Mouse (Mus musculus): ENCODE results near the gene Tctn3.
A peak's percentile ranks its signal among the peaks of the same experiment; 100 is the strongest.
"Not testable (repeated sequence)": the region's sequence is repeated elsewhere in the genome, so short reads cannot be mapped to it uniquely, and the experiment has no call there.

The Tctn3 gene

GRCm38 (mm10) chr19:40625935-40626334, 13.9 kb upstream of the Tctn3 start:
- no peak for DNase-seq (ENCODE audit: low spot score)

- DNase-seq (ENCODE audit: low spot score), result not testable (repeated sequence)
Measured at GRCm38 (mm10) chr19:40621616-40622015, 9.6 kb upstream of the Tctn3 start.

GRCm38 (mm10) chr19:40616021-40616420, 4.0 kb upstream of the Tctn3 start:
- DNase-seq (ENCODE audit: low spot score), result no peak

GRCm38 (mm10) chr19:40614811-40615210, 2.8 kb upstream of the Tctn3 start:
- no peak for DNase-seq (ENCODE audit: low spot score)

- DNase-seq (ENCODE audit: low spot score), result no peak
Measured at GRCm38 (mm10) chr19:40607676-40608075, 4.4 kb downstream of the Tctn3 start.

GRCm38 (mm10) chr19:40605189-40605588, 6.8 kb downstream of the Tctn3 start:
- DNase-seq (ENCODE audit: low spot score), result no peak

- no peak for DNase-seq (ENCODE audit: low spot score)
Measured at GRCm38 (mm10) chr19:40601870-40602269, 10.2 kb downstream of the Tctn3 start.

- DNase-seq (ENCODE audit: low spot score), result not testable (repeated sequence)
Measured at GRCm38 (mm10) chr19:40600846-40601245, 11.2 kb downstream of the Tctn3 start.

GRCm38 (mm10) chr19:40595831-40596230, 16.2 kb downstream of the Tctn3 start:
- no peak for DNase-seq (ENCODE audit: low spot score)

- no peak for DNase-seq (ENCODE audit: low spot score)
Measured at GRCm38 (mm10) chr19:40595231-40595630, 16.8 kb downstream of the Tctn3 start.

- DNase-seq (ENCODE audit: low spot score), result no peak
Measured at GRCm38 (mm10) chr19:40589530-40589880, 22.5 kb downstream of the Tctn3 start.

GRCm38 (mm10) chr19:40588847-40589529, 23.0 kb downstream of the Tctn3 start:
- peak; percentile 88 for DNase-seq (ENCODE audit: low spot score)

GRCm38 (mm10) chr19:40588293-40588654, 23.8 kb downstream of the Tctn3 start, which contains the start of gene Aldh18a1:
TSS of gene Aldh18a1 (minus strand) at chr19:40588463.
- peak; percentile 98 for DNase-seq (ENCODE audit: low spot score)

- no peak for DNase-seq (ENCODE audit: low spot score)
Measured at GRCm38 (mm10) chr19:40587491-40588292, 24.3 kb downstream of the Tctn3 start.

GRCm38 (mm10) chr19:40586908-40587307, 25.1 kb downstream of the Tctn3 start:
- DNase-seq (ENCODE audit: low spot score), result no peak

- DNase-seq (ENCODE audit: low spot score), result no peak
Measured at GRCm38 (mm10) chr19:40581662-40582061, 30.4 kb downstream of the Tctn3 start.

GRCm38 (mm10) chr19:40580902-40581301, 31.1 kb downstream of the Tctn3 start:
- DNase-seq (ENCODE audit: low spot score), result no peak

GRCm38 (mm10) chr19:40575438-40575837, 36.6 kb downstream of the Tctn3 start:
- no peak for DNase-seq (ENCODE audit: low spot score)

GRCm38 (mm10) chr19:40570726-40571125, 41.3 kb downstream of the Tctn3 start:
- no peak for DNase-seq (ENCODE audit: low spot score)

GRCm38 (mm10) chr19:40567616-40568015, 44.4 kb downstream of the Tctn3 start:
- DNase-seq (ENCODE audit: low spot score), result no peak

GRCm38 (mm10) chr19:40563880-40564645, 48.0 kb downstream of the Tctn3 start:
- no peak for DNase-seq (ENCODE audit: low spot score)

GRCm38 (mm10) chr19:40561521-40561920, 50.5 kb downstream of the Tctn3 start:
- DNase-seq (ENCODE audit: low spot score), result not testable (repeated sequence)

- DNase-seq (ENCODE audit: low spot score), result no peak
Measured at GRCm38 (mm10) chr19:40556029-40556428, 56.0 kb downstream of the Tctn3 start.

Measured in embryo, embryonic 10 days (tissue).